Mouse (Mus musculus) adrenal gland, adult 2 months (tissue): Measurements from ENCODE around the gene Gm38392. TPM values are rescaled to one million over a fixed set of nuclear protein-coding genes. Genes with fewer than 3 reads are reported as not detected.
"Not testable (repeated sequence)": the region's sequence is repeated elsewhere in the genome, so short reads cannot be mapped to it uniquely, and the experiment has no call there.

ENCODE experiments used
- DNase-seq: peaks from one replicate; pipeline ENCODE4 v3.0.0; 2021
- long read RNA-seq: library from polyadenylated mRNA; stranded (forward); transcript quantifications from one replicate; pipeline ENCODE4 v2.0.0, GENCODE M21; 2021
- polyA plus RNA-seq: library from polyadenylated mRNA; depleted of rRNA; stranded (reverse); fragments of >200 nt; gene quantifications from 2 replicates; pipeline ENCODE4 v1.2.3, GENCODE M21; 2012; rRNA removed
- total RNA-seq, 2 experiments: library from RNA; stranded (reverse); gene quantifications; 2 replicates each; pipeline ENCODE4 v1.2.3; 2021

Gene Gm38392
- total RNA-seq (1 to 10 TPM; 1.7 to 1.9 TPM), polyA plus RNA-seq (0.26 TPM in 1 of 2 replicates, not detected in the other)
- long read RNA-seq = 0 reads

DNA sequence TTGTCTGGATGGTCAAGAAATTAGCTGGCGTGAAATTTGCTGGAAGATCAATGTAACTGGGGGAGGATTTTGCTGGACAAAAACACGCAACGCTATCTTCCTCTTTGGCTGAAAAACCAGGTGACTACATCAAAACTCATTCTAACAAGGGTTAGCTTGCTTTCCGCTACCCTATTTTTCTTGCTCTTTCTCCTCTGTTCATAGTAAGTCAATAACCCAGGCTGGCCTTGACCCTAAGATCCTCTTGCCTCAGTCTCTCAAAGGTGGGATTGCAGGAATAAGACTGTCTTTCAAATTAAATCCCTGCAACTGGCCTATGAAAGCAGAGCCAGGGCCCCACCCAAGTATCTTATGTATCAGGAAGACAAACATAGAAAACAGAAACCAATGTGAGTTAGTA lies at the start of gene Gm38392:
Gm38392 (minus strand) TSS at position 101 of the 400 bp plus-strand sequence.
- DNase-seq = no peak

DNA sequence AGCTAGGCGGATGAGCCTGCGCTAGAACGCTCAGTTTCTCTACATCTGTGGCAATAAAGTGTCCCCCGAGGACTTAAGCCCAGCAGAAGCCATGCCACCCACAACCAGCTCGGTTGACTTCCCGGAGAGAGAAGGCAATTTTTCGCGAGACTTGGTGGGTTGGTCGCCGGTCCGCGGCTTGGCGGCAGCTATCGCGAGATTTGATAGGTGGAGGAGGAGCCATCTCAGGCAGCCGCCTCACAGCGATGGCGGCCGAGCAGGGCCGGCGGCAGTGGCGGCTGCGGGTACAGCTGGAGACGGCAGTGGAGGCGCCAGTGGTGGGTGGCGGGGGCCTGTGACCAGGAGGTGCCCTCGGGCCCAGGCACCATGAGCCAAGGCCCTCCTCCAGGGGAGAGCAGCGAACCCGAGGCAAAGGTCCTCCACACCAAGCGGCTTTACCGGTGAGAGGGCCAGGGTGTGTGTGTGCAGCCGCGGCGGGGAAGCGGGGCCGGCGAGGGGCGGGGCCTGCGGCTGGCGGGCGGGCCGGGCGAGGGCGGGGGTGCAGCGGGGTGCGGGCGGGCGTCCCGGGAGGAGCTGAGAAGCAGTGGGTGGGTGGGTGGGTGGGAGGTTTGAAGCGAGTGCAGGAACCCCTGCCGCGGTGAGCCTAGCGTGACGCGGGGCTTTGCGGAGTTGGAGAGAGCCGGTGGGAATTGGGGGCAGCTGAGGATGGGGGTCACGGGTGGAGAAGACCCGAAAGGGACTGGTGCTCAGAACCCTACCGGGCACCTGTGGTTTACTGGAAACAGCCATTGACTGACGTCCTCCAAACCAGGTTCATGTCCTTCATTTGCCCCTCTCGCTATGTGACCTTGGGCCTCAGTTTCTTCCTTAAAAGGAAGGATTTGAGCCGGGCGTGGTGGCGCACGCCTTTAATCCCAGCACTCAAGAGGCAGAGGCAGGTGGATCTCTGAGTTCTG lies 49.3 kb upstream of the Gm38392 start, which contains the start of the genes Tmem79 and Smg5:
Tmem79 (minus strand) TSS at position 91 of the 956 bp plus-strand sequence.
Smg5 (plus strand) TSS at position 203 of the 956 bp plus-strand sequence.
- peak; percentile 97 for DNase-seq

DNA sequence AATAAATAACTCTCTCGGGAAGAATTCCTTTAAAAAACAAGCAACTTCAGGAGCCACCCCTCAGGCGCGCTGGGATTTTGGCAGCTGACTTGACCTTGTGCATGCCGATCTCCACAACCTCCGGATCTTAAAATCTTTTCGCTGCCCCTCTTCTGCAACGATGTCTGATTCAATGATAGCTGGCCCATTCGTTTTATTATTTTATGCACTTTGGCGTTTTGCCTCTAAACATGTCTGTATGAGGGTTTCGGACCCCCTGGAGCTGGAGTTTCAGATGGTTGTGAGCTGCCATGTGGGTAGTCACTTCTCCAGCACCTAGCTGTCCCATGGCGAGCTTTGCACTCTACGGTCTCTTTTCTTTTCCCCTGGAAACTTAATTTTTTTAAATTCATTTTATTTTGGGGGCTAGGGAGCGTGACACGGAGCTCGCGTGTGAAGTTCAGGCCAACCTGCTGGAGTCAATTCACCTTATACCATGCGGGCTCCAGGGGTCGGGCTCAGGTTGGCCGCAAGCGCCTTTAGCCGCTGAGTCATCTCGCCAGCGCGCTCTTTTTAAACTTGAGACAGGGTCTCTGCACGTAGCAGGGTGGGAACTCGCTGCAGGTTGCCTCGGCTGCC lies 48.5 kb upstream of the Gm38392 start:
- no peak for DNase-seq

GRCm38 (mm10) chr3:88334902-88335435 lies 48.0 kb upstream of the Gm38392 start:
- no peak for DNase-seq

DNA sequence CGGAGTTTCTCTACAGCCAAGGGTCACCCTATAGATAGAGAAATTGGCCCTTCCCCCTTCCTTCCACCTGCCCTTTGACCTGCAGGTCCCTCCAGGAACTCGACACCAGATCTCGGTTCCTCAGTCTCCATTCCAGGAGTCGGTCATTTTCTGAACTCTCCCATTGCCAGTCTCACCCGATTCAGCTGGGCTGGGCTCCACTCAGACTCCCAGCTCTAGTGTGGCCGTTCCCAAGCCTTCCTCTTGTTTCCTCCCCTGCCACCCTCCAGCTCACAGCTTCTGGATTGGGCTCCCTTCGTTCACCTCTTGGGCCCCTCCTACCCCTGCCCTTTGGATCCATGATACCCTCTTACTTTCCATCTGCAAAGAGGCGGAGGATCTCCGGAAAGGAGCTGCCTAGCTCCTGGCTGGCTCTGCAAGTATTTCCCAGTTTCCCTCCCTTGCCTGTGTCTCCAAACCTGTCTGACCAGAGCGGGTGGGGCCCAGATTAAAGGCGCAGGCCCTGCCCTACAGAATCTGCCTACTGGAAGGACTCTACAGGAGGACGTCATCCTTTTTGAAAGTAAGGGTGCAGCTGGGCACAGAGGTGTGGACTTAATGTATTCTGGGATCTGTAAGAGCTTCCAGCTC lies 47.1 kb upstream of the Gm38392 start:
- no peak for DNase-seq

DNA sequence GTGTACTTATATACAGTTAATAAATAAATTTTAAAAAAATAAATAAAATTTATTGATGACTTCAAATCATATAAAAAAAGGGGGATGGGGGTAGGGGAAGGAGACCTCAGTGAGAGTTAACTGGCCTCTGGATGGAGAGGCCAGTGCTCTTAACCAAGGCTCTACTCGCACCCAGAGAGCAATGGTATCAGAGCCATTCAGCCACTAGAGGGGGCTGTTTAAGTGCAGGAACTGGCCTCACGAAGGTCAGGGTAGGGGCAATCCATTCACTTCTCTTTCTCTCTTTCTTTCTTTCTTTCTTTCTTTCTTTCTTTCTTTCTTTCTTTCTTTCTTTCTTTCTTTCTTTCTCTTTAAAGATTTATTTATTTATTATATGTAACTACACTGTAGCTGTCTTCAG lies 44.3 kb upstream of the Gm38392 start:
- DNase-seq = peak; percentile 60

DNA sequence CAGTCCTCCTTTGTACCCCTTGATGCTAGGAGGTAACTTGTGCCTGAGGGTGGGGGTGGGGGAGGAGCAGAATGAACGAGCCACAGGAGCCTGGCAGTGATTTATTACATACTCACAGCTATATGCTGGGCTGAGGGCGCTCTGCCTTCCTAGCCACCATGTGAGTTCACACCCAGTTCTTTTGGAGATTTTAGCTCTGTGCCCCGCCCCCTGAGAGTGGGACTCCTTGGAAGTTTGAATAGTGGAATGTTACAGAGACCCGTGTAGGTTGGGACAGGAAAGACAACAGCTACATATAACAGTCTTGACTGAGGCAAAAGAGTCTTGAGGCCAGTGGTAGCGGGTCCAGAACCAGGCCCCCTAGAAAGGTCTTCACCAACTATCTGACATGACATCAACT lies 41.9 kb upstream of the Gm38392 start:
- DNase-seq = no peak

DNA sequence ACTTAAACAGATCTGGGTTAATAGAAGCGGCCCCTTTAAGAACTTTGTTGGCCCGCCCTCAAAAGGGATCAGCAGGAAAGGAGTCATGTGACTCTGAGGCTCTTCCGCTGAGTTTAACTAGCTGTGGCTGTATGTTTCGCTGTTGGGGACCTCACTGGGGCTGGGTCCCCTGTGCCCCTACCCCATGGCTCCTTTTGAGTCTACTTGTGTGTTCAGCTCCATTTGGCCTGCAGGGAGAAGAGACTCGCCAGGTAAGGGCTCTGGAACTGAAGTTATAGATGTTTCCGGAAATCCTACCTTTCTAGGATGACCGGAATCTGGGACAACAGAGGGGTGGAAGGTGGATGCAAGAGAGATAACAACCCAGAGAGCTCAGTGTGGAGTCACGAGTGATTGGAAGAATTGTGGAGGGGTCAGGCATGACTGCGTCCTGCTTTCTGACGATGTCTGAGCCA lies 38.0 kb upstream of the Gm38392 start, which contains the start of gene Glmp:
Glmp (plus strand) TSS at position 73 of the 455 bp plus-strand sequence.
- peak; percentile 70 for DNase-seq

GRCm38 (mm10) chr3:88299172-88299571 lies 12.2 kb upstream of the Gm38392 start:
- no peak for DNase-seq

GRCm38 (mm10) chr3:88297321-88297851 lies 10.4 kb upstream of the Gm38392 start:
- DNase-seq = no peak

DNA sequence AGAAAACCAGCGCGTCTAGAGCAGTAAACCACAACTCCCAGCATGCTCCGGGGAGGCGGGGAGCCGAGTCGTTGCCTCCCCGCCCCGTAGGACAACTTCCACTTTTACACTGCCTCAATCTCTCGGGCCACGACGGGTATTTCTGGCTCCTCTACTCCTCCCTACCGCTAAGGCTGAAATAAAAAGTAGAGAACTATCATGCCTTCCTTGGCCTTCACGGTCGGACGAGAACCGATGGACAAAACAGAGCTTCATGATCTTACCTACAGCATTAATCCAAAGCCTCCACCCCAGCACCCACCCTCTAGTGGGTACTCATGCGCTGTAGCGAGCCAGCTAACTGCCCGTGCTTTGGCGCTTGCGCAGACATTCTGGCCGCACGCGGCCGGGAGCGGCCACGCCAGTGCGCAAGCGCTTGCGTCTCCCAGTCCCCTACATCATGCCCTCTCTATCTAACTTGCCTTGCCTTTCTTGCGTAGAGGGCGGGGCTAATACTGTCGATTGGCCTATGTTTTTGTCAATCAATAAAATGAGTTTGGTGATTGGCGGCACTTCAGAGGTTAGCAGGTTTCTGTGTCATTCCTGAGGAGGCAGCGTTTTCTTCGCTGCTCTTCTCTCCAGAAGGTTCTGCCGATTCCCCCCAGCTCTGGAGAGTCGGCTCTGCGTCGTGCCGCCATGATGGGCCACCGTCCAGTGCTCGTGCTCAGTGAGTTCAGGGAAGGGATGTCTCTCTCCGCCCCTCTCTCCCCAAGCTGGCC lies 9.7 kb upstream of the Gm38392 start, which contains the start of the genes Tsacc and Cct3:
Tsacc (minus strand) TSS at position 439 of the 758 bp plus-strand sequence.
Cct3 (plus strand) TSS at position 556 of the 758 bp plus-strand sequence.
- peak; percentile 98 for DNase-seq

DNA sequence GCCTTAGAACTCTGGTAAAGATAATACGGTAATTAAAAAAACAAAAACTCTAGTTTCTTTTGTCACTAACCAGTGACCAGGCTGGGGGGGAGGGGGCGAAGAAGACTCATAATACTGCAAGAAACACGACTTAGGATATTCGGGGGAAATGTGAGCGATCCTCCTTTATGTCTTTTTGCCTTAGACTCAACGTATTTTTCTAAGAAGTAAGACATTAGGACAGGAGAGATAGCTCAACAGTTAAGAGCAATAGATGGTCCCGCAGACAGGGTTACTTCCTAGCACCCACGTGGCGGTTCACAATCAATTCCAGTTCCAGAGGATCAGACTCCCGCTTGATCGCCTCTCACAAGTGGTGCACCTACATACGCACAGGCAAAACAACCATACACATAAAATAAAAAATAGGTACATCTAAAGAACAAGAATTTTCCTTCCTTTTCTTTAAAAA lies 9.1 kb upstream of the Gm38392 start:
- no peak for DNase-seq

DNA sequence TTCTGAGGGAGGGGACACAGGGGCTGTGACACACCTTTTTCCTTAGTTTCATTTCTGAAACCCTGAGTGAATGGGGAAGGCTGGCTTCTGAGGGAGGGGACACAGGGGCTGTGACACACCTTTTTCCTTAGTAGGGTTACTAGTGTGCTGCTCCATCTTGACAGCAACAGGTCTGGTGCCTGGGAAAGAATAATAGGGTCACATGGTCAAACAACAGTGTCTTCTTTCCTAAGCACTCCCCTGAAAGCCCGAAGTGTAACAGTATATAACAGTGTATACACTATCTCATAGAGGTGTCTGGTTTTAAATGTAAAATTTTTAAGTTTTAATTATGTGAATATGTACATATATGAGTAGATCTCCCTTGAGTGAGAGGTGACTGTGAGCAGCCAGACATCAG lies 8.3 kb upstream of the Gm38392 start:
- DNase-seq = not testable (repeated sequence)

- DNase-seq = peak; percentile 51
Measured at GRCm38 (mm10) chr3:88291970-88292369, 5.0 kb upstream of the Gm38392 start.

- DNase-seq = not testable (repeated sequence)
Measured at GRCm38 (mm10) chr3:88288133-88288713, 1.2 kb upstream of the Gm38392 start.

GRCm38 (mm10) chr3:88285565-88285895 lies 1.5 kb downstream of the Gm38392 start:
- not testable (repeated sequence) for DNase-seq

DNA sequence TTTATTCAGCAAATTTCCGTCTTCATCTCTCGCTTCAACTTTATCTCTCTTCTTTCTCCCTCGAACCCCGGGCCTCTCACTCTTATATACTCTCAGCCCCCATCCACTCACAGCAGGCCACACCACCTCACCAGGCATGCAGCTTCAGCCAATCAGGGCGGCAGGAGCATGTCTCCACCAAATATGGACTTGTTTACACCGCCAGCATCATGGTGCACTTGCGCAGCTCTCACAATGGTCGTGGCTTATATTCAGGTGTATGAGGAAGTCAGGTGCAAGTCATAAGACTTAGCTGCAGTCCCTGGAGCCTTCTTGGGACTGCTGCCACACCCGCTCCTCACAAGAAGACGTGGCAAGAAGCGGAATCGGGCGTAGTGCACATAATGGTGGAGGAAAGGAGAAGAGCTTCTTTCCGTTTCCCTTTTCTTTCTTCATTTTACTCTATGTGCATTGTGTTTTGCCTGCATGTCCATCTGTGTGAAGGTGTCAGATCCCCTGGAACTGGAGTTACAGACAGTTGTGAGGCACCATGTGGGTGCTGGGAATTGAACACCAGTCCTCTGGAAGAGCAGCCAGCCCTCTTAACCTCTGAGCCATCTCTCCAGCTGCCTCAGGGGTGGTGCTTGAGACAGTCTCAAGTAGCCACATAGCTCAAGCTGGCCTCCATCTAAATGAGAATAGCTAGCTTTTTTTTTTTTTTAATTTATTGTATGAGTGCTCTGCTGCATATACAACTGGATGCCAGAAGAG lies 2.0 kb downstream of the Gm38392 start:
- not testable (repeated sequence) for DNase-seq

DNA sequence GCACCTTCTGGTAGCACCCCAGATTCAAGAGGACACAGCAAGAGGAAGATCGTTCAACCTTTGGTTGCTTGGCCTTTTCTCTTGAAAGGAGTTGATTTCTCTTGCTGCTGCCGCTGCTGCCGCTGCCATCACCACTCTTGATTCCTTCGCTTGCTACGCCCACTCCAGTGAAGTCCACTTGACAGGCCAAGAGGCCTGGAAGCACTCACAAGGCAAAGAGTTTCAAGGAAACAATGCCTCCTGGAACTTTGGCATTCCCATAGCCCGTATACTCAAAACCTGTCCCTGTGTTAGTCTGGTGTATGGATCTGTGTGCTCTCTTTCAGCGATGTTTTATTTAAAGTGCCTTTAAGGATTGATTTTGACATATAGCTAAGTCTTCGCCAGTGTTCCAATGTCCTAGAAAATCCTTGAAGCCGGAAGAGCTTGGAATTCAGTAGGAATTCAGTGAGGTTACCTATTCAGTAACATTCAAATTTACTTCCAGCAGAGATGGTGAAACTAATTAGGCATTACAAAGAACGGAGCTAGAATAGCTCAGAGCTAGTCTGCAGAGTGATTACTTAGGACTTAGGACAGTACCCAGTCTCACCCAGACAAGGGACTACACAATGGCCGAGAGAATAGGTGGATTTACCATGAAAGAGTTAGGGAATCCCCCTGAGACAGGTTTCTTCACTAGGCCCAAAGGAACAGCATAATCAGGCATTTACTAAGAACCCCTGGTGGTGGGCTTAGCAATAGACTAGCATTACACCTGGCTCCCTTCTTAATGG lies 5.7 kb downstream of the Gm38392 start:
- DNase-seq = not testable (repeated sequence)

GRCm38 (mm10) chr3:88280035-88280434 lies 7.0 kb downstream of the Gm38392 start:
- DNase-seq = no peak
